Mouse (Mus musculus) embryonic facial prominence, embryonic 10.5 days (tissue): ENCODE measurements at regions not wholly inside any gene's neighbourhood (a gene's known extent, or its start where the extent isn't known, plus 50 kb on each side); places are given as distances from the start of the nearest gene placed in this dataset.
A peak's percentile ranks its signal among the peaks of the same experiment; 100 is the strongest.
"Not testable (repeated sequence)": the region's sequence is repeated elsewhere in the genome, so short reads cannot be mapped to it uniquely, and the experiment has no call there.

Experiments used
- DNase-seq: peaks from one replicate; pipeline ENCODE4 v3.0.0-alpha.2; 2017; ENCODE audit warnings: low spot score
- H3K27ac ChIP-seq: fragments of 300-500 bp; sonication (generic); replicated peaks from 2 replicates; pipeline ENCODE4 v1.5.1; 2016; ENCODE audit warnings: mild to moderate bottlenecking
- H3K27me3 ChIP-seq: fragments of 300-500 bp; sonication (generic); replicated peaks from 2 replicates; pipeline ENCODE4 v1.6.1; 2016; ENCODE audit warnings: low read depth, mild to moderate bottlenecking; ENCODE audit not compliant: poor library complexity, severe bottlenecking
- H3K36me3 ChIP-seq: fragments of 300-500 bp; sonication (generic); replicated peaks from 2 replicates; pipeline ENCODE4 v1.6.1; 2016; ENCODE audit warnings: mild to moderate bottlenecking, moderate library complexity
- H3K4me1 ChIP-seq: fragments of 300-500 bp; sonication (generic); 2 replicates; pipeline ENCODE4 v1.6.1; 2016
- H3K4me3 ChIP-seq: fragments of 300-500 bp; sonication (generic); 2 replicates; pipeline ENCODE4 v1.5.1; 2016; ENCODE audit warnings: mild to moderate bottlenecking, moderate library complexity
- H3K9me3 ChIP-seq: fragments of 300-500 bp; sonication (generic); 2 replicates; pipeline ENCODE4 v1.6.1; 2016; ENCODE audit warnings: mild to moderate bottlenecking
- WGBS: fragments of 180-500 bp; shearing (Covaris S2); methylation state at CpG from one replicate; pipeline ENCODE4 v1.1.7; 2016; 5-methylcytosine and 5-hydroxymethylcytosine counted together

- no peaks in the 10 kb centered on the region for H3K36me3 ChIP-seq
- peaks cover 77% of the 10 kb centered on the region for H3K27me3 ChIP-seq
- no peak overlapping the region for H3K4me3 ChIP-seq
- no peak overlapping the region for H3K27ac ChIP-seq
- 83% methylated on average over 2 of the region's 2 CpGs for WGBS
- H3K4me1 ChIP-seq = no peaks in the 10 kb centered on the region
- H3K9me3 ChIP-seq = no peaks in the 10 kb centered on the region
- DNase-seq = no peak
Observed at GRCm38 (mm10) chrX:99732526-99732925, 88.3 kb upstream of the Tmem28 start.

- Histone ChIP-seq H3K27ac (no peak overlapping the region), H3K9me3 (no peaks in the 10 kb centered on the region), H3K4me3 (no peak overlapping the region), H3K27me3 (peaks cover 67% of the 10 kb centered on the region), H3K4me1 (no peaks in the 10 kb centered on the region), H3K36me3 (no peaks in the 10 kb centered on the region)
- WGBS = 6% methylated on average over 1 of the region's 1 CpGs
- peak; percentile 12 for DNase-seq
Observed at GRCm38 (mm10) chrX:99725101-99725500, 95.7 kb upstream of the Tmem28 start.

GRCm38 (mm10) chrX:99695366-99695765 lies 125.5 kb upstream of the Tmem28 start:
- Histone ChIP-seq H3K36me3 (no peaks in the 10 kb centered on the region), H3K9me3 (no peaks in the 10 kb centered on the region), H3K27me3 (peaks cover 52% of the 10 kb centered on the region), H3K27ac (no peak overlapping the region), H3K4me3 (no peak overlapping the region), H3K4me1 (no peaks in the 10 kb centered on the region)
- 65% methylated on average over 4 of the region's 4 CpGs for WGBS
- DNase-seq = no peak

- H3K4me3 ChIP-seq = no peak overlapping the region
- DNase-seq = no peak
- H3K27me3 ChIP-seq = peaks cover 76% of the 10 kb centered on the region
- H3K9me3 ChIP-seq = no peaks in the 10 kb centered on the region
- no peaks in the 10 kb centered on the region for H3K4me1 ChIP-seq
- 73% methylated on average over 4 of the region's 4 CpGs for WGBS
- H3K27ac ChIP-seq = no peak overlapping the region
- H3K36me3 ChIP-seq = no peaks in the 10 kb centered on the region
Observed at GRCm38 (mm10) chrX:99690971-99691370, 129.8 kb upstream of the Tmem28 start.

- Histone ChIP-seq H3K27ac (no peak overlapping the region), H3K36me3 (no peaks in the 10 kb centered on the region), H3K4me1 (no peaks in the 10 kb centered on the region), H3K4me3 (no peak overlapping the region), H3K27me3 (peaks cover 76% of the 10 kb centered on the region), H3K9me3 (no peaks in the 10 kb centered on the region)
- no peak for DNase-seq
- 83% methylated on average over 4 of the region's 4 CpGs for WGBS
Observed at GRCm38 (mm10) chrX:99689761-99690160, 131.1 kb upstream of the Tmem28 start.

GRCm38 (mm10) chrX:99682491-99682890 lies 138.3 kb upstream of the Tmem28 start:
- not testable (repeated sequence) for H3K9me3 ChIP-seq, H3K4me3 ChIP-seq, H3K4me1 ChIP-seq, H3K36me3 ChIP-seq, H3K27ac ChIP-seq, DNase-seq
- H3K27me3 ChIP-seq = peaks cover 54% of the 10 kb centered on the region

GRCm38 (mm10) chrX:99667596-99667995 lies 153.2 kb upstream of the Tmem28 start:
- Histone ChIP-seq H3K27me3 (peaks cover 91% of the 10 kb centered on the region), H3K4me1 (peaks cover 2% of the 10 kb centered on the region; the same call in 1 of the 2 replicates), H3K4me3 (no peak overlapping the region), H3K27ac (no peak overlapping the region), H3K36me3 (no peaks in the 10 kb centered on the region), H3K9me3 (no peaks in the 10 kb centered on the region)
- 85% methylated on average over 2 of the region's 2 CpGs for WGBS
- DNase-seq = no peak

GRCm38 (mm10) chrX:99662566-99662965 lies 158.3 kb upstream of the Tmem28 start:
- 51% methylated on average over 3 of the region's 3 CpGs for WGBS
- no peaks in the 10 kb centered on the region for H3K9me3 ChIP-seq
- DNase-seq = peak; percentile 29
- H3K4me3 ChIP-seq = no peak overlapping the region
- no peaks in the 10 kb centered on the region for H3K36me3 ChIP-seq
- peaks cover 99% of the 10 kb centered on the region for H3K27me3 ChIP-seq
- H3K27ac ChIP-seq = no peak overlapping the region
- peaks cover 30% of the 10 kb centered on the region for H3K4me1 ChIP-seq

- Histone ChIP-seq H3K27ac (peak overlapping the region; percentile 30), H3K4me3 (no peak overlapping the region), H3K4me1 (peaks cover 33% of the 10 kb centered on the region), H3K36me3 (no peaks in the 10 kb centered on the region), H3K9me3 (no peaks in the 10 kb centered on the region), H3K27me3 (peaks cover 100% of the 10 kb centered on the region)
- WGBS = 24% methylated on average over 8 of the region's 8 CpGs
- peak; percentile 75 for DNase-seq
Observed at GRCm38 (mm10) chrX:99659496-99660140, 161.2 kb upstream of the Tmem28 start.

- Histone ChIP-seq H3K4me1 (peaks cover 33% of the 10 kb centered on the region), H3K4me3 (no peak overlapping the region), H3K36me3 (no peaks in the 10 kb centered on the region), H3K9me3 (no peaks in the 10 kb centered on the region), H3K27me3 (peaks cover 100% of the 10 kb centered on the region), H3K27ac (no peak overlapping the region)
- 24% methylated on average over 8 of the region's 8 CpGs for WGBS
- DNase-seq = peak; percentile 80
Observed at GRCm38 (mm10) chrX:99657790-99658451, 162.9 kb upstream of the Tmem28 start.

- peaks cover 100% of the 10 kb centered on the region for H3K27me3 ChIP-seq
- H3K4me1 ChIP-seq = peaks cover 25% of the 10 kb centered on the region
- H3K9me3 ChIP-seq = no peaks in the 10 kb centered on the region
- no peak overlapping the region for H3K27ac ChIP-seq
- 62% methylated on average over 6 of the region's 6 CpGs for WGBS
- H3K4me3 ChIP-seq = no peak overlapping the region
- DNase-seq = no peak
- no peaks in the 10 kb centered on the region for H3K36me3 ChIP-seq
Observed at GRCm38 (mm10) chrX:99656988-99657387, 163.8 kb upstream of the Tmem28 start.

GRCm38 (mm10) chrX:99632211-99632775 lies 161.2 kb upstream of the Pja1 start:
- Histone ChIP-seq H3K36me3 (no peaks in the 10 kb centered on the region), H3K27ac (no peak overlapping the region), H3K4me1 (peaks cover 8% of the 10 kb centered on the region; the same call in 1 of the 2 replicates), H3K9me3 (no peaks in the 10 kb centered on the region), H3K27me3 (peaks cover 94% of the 10 kb centered on the region), H3K4me3 (no peak overlapping the region)
- 83% methylated on average over 2 of the region's 2 CpGs for WGBS
- no peak for DNase-seq
